Mouse (Mus musculus): ENCODE data around the gene Nsl1. TPM values are rescaled to one million over a fixed set of nuclear protein-coding genes. Genes with fewer than 3 reads are reported as not detected.
"Not testable (repeated sequence)": the region's sequence is repeated elsewhere in the genome, so short reads cannot be mapped to it uniquely, and the experiment has no call there.

The Nsl1 gene
- polyA plus RNA-seq, 1 experiment from 2014 or later: 18.3 TPM

DNA sequence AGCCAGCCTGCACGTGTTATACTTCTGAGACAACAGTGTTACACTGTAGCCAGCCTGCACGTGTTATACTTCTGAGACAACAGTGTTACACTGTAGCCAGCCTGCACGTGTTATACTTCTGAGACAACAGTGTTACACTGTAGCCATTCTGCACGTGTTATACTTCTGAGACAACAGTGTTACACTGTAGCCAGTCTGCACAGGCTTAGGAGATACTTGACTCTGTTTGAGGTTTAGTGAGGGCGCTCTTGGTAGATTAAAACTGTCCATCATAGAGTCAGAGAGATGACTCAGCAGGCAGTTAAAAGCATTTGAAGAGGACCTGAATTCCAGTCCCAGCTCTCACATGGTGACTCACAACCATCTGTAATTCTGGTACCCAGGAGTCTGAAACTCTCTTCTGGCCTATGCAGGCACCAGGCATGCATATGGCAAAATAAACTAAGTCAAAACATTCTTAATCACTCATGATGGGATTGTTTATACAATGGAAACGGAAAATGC, 31.8 kb upstream of the Nsl1 start:
- H3K4me3 ChIP-seq (replicated peaks); ATAC-seq (ENCODE audit: insufficient read depth, low FRiP score, low read depth): not testable (repeated sequence)
- 55% methylated on average over 6 of the region's 6 CpGs for WGBS

DNA sequence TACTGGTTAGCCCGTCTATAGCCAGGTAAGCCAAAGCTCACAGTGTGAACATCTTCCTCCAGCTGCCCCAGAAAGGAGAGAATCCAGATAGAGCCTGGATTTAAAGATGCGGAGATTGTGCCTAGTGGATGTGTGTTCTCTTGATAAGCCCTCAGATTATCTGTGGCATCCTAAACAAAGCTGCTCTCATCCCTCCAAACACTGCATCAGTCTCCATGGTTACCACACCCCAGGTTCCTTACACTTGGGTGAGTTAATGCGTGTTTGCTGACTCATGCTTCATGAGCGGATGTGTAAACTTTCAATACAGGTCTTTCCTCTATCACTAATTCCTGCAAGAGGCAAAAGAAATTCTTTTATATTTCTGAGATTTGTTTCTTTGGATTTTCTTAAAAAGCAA, 27.2 kb upstream of the Nsl1 start:
- Histone ChIP-seq H3K4me3 (replicated peaks) (no peak overlapping the region), H3K27me3 (replicated peaks) (no peaks in the 10 kb centered on the region), H3K9ac (no peak overlapping the region), H3K4me1 (no peaks in the 10 kb centered on the region), H3K4me2 (no peak overlapping the region), H3K27ac (no peak overlapping the region), H3K36me3 (no peaks in the 10 kb centered on the region), H3K9me3 (no peaks in the 10 kb centered on the region)
- no peak for ATAC-seq (ENCODE audit: insufficient read depth, low FRiP score, low read depth)
- WGBS: 35% methylated on average over 4 of the region's 4 CpGs

More for the DNA sequence above, 31.8 kb upstream of the Nsl1 start:
- not testable (repeated sequence) for H3K4me1 ChIP-seq; H3K36me3 ChIP-seq; H3K27me3 ChIP-seq (replicated peaks); H3K9me3 ChIP-seq; H3K27ac ChIP-seq; H3K4me2 ChIP-seq; H3K9ac ChIP-seq

DNA sequence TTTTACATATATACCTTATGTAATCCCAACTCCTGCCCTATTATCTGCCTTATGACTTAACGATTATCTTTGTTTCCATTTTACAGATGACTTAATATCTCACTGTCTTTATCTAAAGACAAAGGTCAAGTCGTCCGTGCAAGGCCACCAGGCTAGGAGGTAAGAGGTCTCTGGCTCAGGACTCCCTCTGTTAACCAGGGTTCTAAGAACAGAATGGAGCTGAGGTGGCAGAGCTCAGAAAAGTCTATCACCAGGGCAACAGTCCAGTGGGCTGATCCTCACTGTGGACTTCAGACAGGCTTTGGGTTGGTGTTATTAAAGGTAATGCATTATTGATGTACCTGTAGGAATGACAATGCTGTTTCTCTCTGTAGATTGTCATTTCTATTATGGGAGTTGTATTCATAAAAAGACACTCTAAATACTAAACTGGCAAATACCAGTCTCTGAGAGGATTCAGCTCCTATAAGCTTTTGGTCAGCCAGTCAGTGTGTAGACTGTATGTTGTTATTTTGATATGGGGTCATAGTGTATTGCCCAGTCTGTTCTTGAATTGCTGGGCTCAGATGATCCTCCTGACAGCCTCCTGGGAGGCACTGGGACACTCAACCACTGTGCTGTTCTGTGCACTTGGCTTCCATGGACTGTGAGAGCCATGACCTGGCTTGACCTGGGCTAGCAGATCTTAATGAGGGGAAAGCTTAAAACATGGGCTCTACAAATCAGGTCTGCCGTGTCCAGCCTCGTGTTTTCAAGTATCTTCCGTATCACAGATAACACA, 26.1 kb upstream of the Nsl1 start, which contains the start of gene Spata45:
Gene Spata45 (plus strand): TSS at position 86 of the 781 bp plus-strand sequence.
- no peak for ATAC-seq (ENCODE audit: insufficient read depth, low FRiP score, low read depth)

DNA sequence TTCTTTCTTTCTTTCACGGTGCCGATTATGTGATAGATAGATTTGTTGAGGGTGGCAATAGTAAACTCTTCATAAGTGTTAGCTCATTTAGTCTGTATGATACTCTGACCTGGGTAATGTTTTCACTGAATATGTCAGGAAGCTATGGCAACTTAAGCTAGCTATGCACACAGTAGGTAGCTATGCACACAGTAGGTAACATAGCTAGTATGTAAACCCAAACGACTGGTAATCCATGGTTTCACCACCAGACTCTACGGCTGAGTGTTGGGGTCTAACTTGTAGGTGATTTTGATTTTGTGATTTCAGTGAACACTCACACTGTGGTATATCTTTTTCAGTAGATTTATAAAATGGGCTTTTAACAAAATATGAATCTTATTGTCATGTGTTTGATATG, 24.8 kb upstream of the Nsl1 start:
- WGBS: 92% methylated on average over 4 of the region's 4 CpGs
- Histone ChIP-seq H3K9me3 (no peaks in the 10 kb centered on the region), H3K27ac (no peak overlapping the region), H3K9ac (no peak overlapping the region), H3K4me2 (no peak overlapping the region), H3K4me3 (replicated peaks) (no peak overlapping the region), H3K36me3 (no peaks in the 10 kb centered on the region), H3K27me3 (replicated peaks) (no peaks in the 10 kb centered on the region), H3K4me1 (no peaks in the 10 kb centered on the region)
- no peak for ATAC-seq (ENCODE audit: insufficient read depth, low FRiP score, low read depth)

More for the DNA sequence above, 26.1 kb upstream of the Nsl1 start, which contains the start of gene Spata45:
- H3K9ac ChIP-seq: no peak within 1 kb of the TSS
- no peaks in the 10 kb centered on the region for H3K27me3 ChIP-seq (replicated peaks)
- no peak within 1 kb of the TSS for H3K4me2 ChIP-seq
- no peaks in the 10 kb centered on the region for H3K36me3 ChIP-seq
- H3K4me3 ChIP-seq (replicated peaks): no peak within 1 kb of the TSS
- no peak within 1 kb of the TSS for H3K27ac ChIP-seq
- WGBS: 58% methylated on average over 6 of the region's 6 CpGs
- no peaks in the 10 kb centered on the region for H3K4me1 ChIP-seq
- no peaks in the 10 kb centered on the region for H3K9me3 ChIP-seq

DNA sequence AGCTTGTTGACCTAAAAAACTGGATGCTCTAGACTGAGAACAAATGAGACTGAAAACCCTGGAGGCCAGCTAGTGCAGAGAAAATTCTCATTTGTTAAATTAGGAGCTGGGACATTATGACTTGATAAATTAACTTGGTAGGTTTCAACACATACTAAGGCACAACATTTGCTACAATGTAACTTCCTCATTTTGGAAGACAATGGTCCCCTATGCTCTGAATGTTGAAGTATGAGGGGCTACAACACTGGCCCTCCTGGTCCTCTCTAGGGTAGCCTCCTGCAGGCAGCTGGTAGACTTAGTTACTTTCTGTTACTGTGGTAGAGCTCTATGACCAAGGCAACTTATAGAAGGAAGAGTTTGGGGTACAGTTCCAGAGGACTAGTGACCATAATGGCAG, 21.5 kb upstream of the Nsl1 start:
- Histone ChIP-seq H3K27me3 (replicated peaks) (no peaks in the 10 kb centered on the region), H3K4me1 (no peaks in the 10 kb centered on the region), H3K4me3 (replicated peaks) (no peak overlapping the region), H3K36me3 (no peaks in the 10 kb centered on the region), H3K9ac (no peak overlapping the region), H3K4me2 (no peak overlapping the region), H3K9me3 (no peaks in the 10 kb centered on the region), H3K27ac (no peak overlapping the region)
- no peak for ATAC-seq (ENCODE audit: insufficient read depth, low FRiP score, low read depth)

DNA sequence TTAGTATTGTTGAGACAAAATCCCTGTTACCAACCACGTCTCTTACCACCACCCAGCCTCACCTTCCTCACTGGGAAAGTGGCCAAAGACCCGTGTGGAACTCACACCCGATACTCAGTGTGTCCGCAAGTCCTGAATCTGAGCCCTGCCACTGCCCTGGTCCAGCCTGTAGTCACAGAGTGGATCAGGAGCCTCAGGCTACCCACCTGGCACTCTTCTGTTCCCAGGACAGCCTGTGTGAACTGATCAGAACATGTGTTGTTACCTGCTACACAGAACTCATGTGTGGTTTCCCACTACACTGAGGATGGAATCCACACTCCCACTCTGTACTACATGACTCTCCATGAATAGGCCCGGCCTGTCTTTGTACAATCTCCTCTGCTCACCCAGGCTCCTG, 20.7 kb upstream of the Nsl1 start:
- no peaks in the 10 kb centered on the region for H3K36me3 ChIP-seq
- H3K4me1 ChIP-seq: no peaks in the 10 kb centered on the region
- H3K9me3 ChIP-seq: no peaks in the 10 kb centered on the region
- no peak overlapping the region for H3K4me3 ChIP-seq (replicated peaks)
- H3K4me2 ChIP-seq: no peak overlapping the region
- no peak overlapping the region for H3K9ac ChIP-seq
- WGBS: 79% methylated on average over 5 of the region's 5 CpGs
- no peak for ATAC-seq (ENCODE audit: insufficient read depth, low FRiP score, low read depth)
- H3K27ac ChIP-seq: no peak overlapping the region
- H3K27me3 ChIP-seq (replicated peaks): no peaks in the 10 kb centered on the region

DNA sequence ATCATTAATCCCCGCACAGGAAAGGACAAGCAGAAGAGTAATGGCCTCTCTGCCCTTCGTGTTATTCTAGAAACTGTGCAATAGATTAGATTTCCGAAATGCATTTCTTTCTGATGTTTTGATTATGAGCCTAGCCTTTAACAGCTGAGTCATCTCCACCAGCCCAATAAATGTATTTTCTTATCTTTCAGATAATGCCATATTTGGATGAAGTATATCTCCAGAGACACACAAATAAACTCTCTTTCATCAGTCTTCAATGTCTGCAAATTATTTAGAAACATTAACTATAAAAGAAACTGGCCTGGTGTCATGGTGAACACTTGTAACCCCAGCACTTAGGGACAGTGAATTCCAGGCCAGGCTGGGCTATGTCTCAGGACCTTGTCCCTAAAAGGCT, 20.1 kb upstream of the Nsl1 start:
- Histone ChIP-seq H3K9me3 (no peaks in the 10 kb centered on the region), H3K27ac (no peak overlapping the region), H3K27me3 (replicated peaks) (no peaks in the 10 kb centered on the region), H3K4me1 (no peaks in the 10 kb centered on the region), H3K4me2 (no peak overlapping the region), H3K9ac (no peak overlapping the region), H3K4me3 (replicated peaks) (no peak overlapping the region), H3K36me3 (no peaks in the 10 kb centered on the region)
- no peak for ATAC-seq (ENCODE audit: insufficient read depth, low FRiP score, low read depth)
- WGBS: 52% methylated on average over 3 of the region's 3 CpGs

DNA sequence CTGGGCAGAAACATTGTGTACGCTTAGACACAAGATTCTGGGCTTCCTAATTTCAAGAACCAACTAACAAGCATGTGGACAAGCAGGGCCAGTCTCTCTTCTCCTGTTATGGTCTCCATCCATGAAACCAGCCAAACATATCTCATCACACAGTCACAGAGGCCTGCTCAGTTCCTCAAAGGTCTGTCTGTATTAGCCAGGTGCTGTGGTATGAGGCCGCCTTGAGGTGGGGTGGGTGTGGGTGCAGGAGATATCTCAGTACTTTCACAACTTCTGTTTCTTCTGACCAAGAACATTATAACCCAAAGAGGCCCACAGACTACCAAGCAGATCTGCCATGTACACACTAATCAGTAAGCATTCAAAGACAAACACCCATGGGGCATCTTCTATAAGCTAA, 17.5 kb upstream of the Nsl1 start:
- no peaks in the 10 kb centered on the region for H3K36me3 ChIP-seq
- no peak overlapping the region for H3K4me2 ChIP-seq
- H3K4me1 ChIP-seq: no peaks in the 10 kb centered on the region
- H3K9ac ChIP-seq: no peak overlapping the region
- no peak for ATAC-seq (ENCODE audit: insufficient read depth, low FRiP score, low read depth)
- H3K27me3 ChIP-seq (replicated peaks): no peaks in the 10 kb centered on the region
- WGBS: 89% methylated on average over 2 of the region's 2 CpGs
- H3K4me3 ChIP-seq (replicated peaks): no peak overlapping the region
- no peak overlapping the region for H3K27ac ChIP-seq
- H3K9me3 ChIP-seq: no peaks in the 10 kb centered on the region

DNA sequence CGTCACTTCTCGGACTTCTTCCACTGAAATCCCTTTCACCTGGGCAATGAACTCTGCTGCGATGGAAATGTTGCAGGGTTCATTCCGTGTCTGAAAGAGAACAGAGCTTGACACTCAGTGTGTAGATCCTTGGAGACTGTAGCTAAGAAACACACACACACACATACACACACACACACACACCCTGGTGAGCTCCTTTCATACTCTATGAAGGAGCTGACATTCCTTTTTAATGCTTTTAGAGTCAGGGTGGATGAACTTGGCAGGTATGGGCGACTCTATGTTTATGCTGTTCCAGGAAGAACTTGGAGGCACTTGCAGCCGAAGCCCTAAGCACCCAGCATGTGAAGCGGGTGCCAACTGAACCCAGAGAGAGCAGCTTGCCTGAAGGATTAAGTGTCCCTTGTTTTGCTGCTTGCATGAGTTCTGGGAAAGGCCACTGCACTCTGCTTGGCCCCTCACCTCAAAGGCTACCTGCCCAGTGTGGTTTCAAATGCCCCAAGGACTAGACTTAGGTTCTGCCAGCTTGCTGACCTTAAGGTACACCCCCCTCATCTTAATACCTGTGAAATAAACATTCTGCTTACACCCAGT, 16.5 kb upstream of the Nsl1 start:
- Histone ChIP-seq H3K4me3 (replicated peaks) (no peak overlapping the region), H3K27me3 (replicated peaks) (no peaks in the 10 kb centered on the region), H3K27ac (no peak overlapping the region), H3K9me3 (no peaks in the 10 kb centered on the region), H3K4me1 (no peaks in the 10 kb centered on the region), H3K36me3 (no peaks in the 10 kb centered on the region), H3K9ac (no peak overlapping the region), H3K4me2 (no peak overlapping the region)
- no peak for ATAC-seq (ENCODE audit: insufficient read depth, low FRiP score, low read depth)
- 67% methylated on average over 7 of the region's 7 CpGs for WGBS

DNA sequence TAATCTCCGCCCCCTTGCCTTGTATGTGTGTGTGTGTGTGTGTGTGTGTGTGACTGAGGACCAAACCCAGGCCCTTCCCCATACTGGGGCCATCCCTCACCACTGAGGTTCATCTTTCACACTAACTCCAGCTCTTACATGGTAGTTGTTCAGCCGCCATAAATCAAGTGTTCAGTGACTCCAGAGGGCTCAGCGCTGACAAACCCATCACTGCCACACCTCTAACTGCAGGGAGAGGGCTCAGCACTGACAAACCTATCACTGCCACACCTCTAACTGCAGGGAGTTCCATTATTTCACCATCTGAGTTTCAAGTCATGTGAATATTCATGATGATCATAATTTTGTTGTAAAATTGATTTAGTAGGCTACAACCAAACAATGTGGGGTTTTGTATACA, 9.3 kb upstream of the Nsl1 start:
- H3K4me2 ChIP-seq: no peak overlapping the region
- no peak overlapping the region for H3K4me3 ChIP-seq (replicated peaks)
- no peaks in the 10 kb centered on the region for H3K27me3 ChIP-seq (replicated peaks)
- H3K9me3 ChIP-seq: no peaks in the 10 kb centered on the region
- H3K4me1 ChIP-seq: no peaks in the 10 kb centered on the region
- H3K9ac ChIP-seq: no peak overlapping the region
- H3K27ac ChIP-seq: no peak overlapping the region
- no peaks in the 10 kb centered on the region for H3K36me3 ChIP-seq
- WGBS: 81% methylated on average over 3 of the region's 3 CpGs
- no peak for ATAC-seq (ENCODE audit: insufficient read depth, low FRiP score, low read depth)

DNA sequence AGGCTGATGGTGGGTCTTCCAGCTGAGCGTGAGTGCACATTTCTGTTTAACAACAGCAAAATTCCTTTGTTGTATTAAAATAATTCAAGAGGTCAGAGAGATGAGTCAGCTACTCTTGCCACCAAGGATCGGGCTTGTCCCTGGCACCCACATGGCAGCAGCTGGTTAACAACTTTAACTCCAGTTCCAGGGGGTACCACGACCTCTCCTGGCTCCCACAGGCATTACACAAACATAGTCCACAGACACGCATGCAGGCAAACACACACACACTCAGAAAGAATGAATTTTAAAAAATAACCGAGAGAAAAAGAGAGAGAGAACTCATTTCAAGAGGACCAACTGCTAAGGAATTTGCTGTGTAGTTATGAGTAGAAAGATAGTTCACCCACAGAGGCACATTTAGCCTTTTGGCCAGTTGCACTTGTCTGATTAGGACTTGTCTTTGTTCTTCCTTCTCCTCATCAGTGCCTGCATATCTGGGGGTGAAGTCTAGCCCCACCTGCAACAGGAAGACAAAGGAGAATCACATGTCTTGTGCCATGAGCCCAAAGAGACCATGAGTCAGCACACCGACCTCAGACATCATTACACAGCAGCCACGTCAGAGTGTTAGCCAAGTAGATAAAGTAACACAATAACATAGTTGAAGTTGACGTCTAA, 7.8 kb upstream of the Nsl1 start:
- 67% methylated on average over 8 of the region's 8 CpGs for WGBS
- Histone ChIP-seq H3K4me3 (replicated peaks) (no peak overlapping the region), H3K9ac (no peak overlapping the region), H3K4me1 (no peaks in the 10 kb centered on the region), H3K4me2 (no peak overlapping the region), H3K27ac (no peak overlapping the region), H3K27me3 (replicated peaks) (no peaks in the 10 kb centered on the region), H3K36me3 (no peaks in the 10 kb centered on the region), H3K9me3 (no peaks in the 10 kb centered on the region)
- ATAC-seq (ENCODE audit: insufficient read depth, low FRiP score, low read depth): no peak

DNA sequence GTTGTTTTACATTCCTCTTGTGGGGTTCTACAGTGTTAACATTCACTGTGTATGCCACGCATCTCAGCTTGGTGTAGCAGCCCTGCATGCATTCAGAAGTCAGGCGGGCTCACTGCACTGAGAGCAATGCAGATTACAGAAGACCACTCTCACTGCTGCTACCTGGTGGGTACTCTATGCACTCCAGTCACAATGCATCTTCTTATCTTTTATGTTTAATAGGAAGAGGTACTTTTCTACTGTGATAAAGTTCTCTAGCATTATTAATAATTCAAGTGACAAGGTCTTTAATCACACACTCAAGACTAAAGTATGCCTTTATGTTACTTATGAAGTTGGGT, 7.3 kb upstream of the Nsl1 start:
- no peaks in the 10 kb centered on the region for H3K9me3 ChIP-seq
- H3K9ac ChIP-seq: no peak overlapping the region
- no peak overlapping the region for H3K27ac ChIP-seq
- ATAC-seq (ENCODE audit: insufficient read depth, low FRiP score, low read depth): no peak
- no peak overlapping the region for H3K4me3 ChIP-seq (replicated peaks)
- 58% methylated on average over 2 of the region's 2 CpGs for WGBS
- no peaks in the 10 kb centered on the region for H3K36me3 ChIP-seq
- H3K27me3 ChIP-seq (replicated peaks): no peaks in the 10 kb centered on the region
- H3K4me1 ChIP-seq: no peaks in the 10 kb centered on the region
- no peak overlapping the region for H3K4me2 ChIP-seq
